Mouse (Mus musculus): Measurements from ENCODE around the gene Picalm.

Picalm gene

GRCm38 (mm10) chr7:90129732-90130392, at the start of gene Picalm:
TSS of gene Picalm (plus strand) at chr7:90130213.
- DNase-seq (ENCODE audit: low read depth in 2 of 2, low spot score in 2 of 2) = peak; percentile 97 to 98

GRCm38 (mm10) chr7:90083799-90084198, 46.2 kb upstream of the Picalm start:
- DNase-seq (ENCODE audit: low read depth in 2 of 2, low spot score in 2 of 2) = no peak

DNA sequence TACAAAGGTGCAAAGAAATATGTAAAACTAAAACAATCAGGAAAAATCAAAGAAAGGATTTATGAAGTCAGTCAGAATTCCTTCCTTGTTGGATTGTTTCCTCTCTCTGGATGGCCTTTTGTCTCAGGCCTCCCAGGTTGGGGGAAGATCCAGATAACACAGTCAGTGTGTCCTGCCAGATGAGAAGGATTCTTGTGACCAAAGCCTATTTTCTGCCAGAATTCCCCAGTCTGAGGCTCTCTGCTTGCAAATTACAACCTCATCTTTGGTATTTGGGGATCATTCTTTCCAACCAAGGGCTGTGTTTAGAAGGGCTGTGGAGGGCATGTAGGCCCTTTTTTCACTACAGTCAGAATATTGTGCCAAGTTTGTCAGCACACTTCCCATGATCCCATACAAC, 45.5 kb upstream of the Picalm start:
- DNase-seq (ENCODE audit: low read depth in 2 of 2, low spot score in 2 of 2) = no peak

DNA sequence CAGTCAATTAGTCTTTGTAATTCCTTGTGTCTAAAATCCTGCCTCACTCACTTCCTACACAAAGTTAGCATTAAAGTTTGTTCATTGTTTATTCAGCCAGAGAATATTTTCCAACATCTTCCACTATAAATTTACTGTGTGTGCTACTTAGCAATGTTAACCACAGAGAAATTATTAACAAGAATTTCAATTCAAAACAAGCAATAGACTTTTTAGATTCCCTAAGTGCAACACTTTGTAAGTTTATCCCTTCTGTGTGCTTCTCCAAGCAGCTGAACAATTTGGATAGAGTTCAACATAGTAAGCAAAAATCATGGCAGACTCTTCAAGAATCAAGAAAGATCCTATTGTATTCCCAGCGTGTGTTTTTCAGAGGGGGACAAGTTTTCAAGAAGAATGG, 44.3 kb upstream of the Picalm start:
- no peak for DNase-seq (ENCODE audit: low read depth in 2 of 2, low spot score in 2 of 2)

- no peak for DNase-seq (ENCODE audit: low read depth in 2 of 2, low spot score in 2 of 2)
Observed at GRCm38 (mm10) chr7:90086821-90087220, 43.2 kb upstream of the Picalm start.

DNA sequence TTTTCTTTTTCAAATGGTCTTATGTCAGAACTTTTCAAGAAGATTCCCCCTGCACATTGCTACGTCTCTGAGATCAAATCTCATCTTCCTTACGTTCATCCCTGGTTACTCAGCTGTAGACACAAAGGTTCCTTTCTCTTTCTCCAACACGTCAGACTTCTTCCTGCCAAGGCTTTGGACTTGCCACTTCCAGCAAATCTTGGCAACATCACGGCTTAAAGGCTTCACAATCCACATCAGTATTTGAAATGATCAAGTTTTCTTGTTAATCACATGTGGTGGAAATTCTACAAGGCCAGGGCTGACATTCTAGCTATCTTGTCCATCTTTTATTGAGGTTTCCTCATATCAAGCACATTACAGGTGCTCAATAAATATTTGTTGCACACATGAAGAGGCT, 39.0 kb upstream of the Picalm start:
- no peak for DNase-seq (ENCODE audit: low read depth in 2 of 2, low spot score in 2 of 2)

DNA sequence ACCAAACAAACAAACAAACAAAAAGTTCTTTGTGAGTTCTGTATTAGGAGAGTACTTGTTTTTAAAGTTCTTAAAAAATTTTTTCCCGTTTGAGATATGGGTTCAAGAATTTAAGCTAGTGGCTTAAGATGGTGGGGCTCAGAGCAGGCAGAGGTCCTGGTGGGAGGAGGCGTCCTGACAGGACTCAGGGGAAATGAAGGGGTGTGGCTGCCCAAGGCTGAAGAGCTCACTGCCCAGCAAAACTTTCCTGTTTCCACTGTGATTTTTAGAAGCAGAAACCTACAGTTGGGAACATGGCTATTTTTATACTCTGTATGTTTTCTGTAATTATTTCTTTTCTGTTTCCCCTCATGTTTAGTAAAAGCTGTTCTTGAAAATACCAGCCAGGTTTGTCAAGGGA, 38.3 kb upstream of the Picalm start:
- DNase-seq (ENCODE audit: low read depth in 2 of 2, low spot score in 2 of 2) = no peak

DNA sequence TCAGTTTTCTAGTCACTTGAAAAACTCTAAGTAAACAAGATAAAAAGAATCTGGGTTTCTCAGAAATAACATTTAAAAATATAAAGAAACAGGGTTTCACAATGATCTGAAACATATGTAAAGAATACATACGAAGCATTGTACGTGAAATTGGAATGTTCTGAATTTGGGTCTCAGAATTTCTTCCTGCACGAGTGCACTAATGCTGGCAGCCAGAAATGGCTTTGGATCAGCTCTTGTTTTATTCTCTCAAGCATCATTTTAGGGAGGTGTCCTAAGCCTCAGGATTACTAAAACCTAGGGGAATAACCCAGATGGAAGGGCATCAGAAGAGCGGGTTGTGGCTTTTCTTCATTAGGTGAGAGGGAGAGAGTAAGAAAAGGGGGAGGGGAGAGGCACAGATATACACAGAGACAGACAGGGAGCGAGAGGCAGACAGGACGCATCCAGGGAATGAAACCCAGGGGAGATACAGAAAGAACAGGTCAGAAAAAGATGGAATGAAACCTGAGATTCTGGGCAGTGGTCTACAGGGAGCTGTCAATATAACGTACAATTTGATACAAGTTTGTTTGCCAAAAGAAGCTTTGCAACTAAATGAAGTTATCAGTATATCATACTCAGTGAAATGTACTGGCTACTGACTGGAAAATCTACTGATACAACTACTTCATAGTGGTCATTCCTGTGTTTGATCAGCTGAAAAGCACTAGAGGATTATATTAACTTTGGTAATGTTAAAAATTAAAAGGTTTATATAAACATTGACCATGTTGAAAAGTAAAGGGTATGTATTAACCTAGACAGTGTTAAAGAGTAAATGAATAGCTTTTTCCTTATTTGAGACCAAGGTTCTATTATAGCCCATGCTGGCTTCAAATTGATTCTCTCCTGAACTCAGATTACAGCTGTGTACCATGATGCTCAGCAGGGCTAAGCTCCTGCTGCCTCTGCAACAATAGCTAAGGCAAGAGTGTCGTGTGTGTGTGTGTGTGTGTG, 37.3 kb upstream of the Picalm start:
- no peak for DNase-seq (ENCODE audit: low read depth in 2 of 2, low spot score in 2 of 2)

- no peak for DNase-seq (ENCODE audit: low read depth in 2 of 2, low spot score in 2 of 2)
Observed at GRCm38 (mm10) chr7:90095097-90095496, 34.9 kb upstream of the Picalm start.

DNA sequence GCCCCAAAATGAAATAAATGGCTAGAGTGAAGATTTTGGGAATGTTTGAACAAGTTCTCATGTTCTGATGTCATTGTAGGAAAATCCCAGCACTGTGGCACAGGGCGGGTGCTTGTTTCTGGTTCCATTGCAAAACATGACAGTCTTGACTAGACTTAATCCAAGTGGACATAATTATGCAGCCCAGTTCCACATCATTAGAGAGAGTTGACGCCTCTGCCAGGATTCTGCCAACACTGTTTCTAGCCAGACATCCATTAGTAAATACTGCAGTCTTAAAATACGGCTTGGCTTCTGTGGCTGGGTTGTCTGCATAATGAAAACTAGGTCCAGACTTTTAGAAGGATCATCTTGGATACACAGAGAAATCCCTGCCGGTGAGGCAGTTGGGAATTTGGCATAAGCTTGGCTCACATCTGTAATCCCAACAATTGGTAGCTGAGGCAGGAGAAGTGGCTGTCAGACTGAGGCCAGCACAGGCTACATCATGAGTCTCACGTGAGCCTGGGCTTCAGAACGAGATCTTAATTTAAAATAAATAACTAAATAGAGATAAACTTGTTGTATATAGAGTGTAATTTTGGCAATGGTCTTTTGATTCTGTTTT, 34.1 kb upstream of the Picalm start:
- DNase-seq (ENCODE audit: low read depth in 2 of 2, low spot score in 2 of 2) = no peak

DNA sequence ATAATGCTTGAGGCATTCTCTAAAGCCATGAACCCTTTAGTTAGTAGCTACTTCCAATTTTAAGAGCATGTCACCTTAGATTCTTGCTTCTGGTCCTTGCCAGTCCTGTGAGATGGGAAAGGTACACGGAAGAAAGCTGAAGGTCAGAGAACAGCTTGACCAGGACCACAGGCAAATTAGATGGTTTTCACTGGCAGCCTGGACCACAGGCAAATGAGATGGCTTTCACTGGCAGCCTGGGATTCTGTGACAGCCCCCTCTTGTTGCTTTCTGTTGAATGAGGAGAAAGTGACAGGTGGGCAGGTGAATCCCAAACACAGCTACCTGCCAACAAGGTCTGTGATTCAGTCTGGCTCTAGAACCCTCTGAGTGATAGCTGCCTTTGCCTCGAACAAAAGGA, 33.4 kb upstream of the Picalm start:
- DNase-seq (ENCODE audit: low read depth in 2 of 2, low spot score in 2 of 2) = no peak

DNA sequence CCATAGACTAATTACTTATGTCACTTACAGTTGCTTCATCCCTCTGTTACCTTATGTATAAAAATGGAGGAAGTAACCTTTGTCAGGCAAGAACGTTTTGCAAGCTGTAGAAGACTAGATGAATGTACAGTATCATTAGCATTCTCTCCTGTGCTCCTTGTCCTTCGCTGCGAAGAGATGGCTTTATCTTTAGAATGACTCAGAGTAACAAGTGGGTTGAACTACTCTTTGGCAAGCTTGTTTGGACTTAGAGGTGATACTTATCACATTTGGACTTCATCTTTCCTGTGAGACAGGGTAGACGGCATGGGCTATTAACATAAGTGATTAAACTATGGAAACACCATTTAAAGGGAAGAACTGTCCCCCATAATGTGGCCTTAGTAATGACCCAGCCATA, 31.8 kb upstream of the Picalm start:
- DNase-seq (ENCODE audit: low read depth in 2 of 2, low spot score in 2 of 2) = no peak

GRCm38 (mm10) chr7:90099248-90099647, 30.8 kb upstream of the Picalm start:
- DNase-seq (ENCODE audit: low read depth in 2 of 2, low spot score in 2 of 2) = no peak

GRCm38 (mm10) chr7:90100614-90101160, 29.3 kb upstream of the Picalm start:
- no peak for DNase-seq (ENCODE audit: low read depth in 2 of 2, low spot score in 2 of 2)

GRCm38 (mm10) chr7:90116100-90116499, 13.9 kb upstream of the Picalm start:
- DNase-seq (ENCODE audit: low read depth in 2 of 2, low spot score in 2 of 2) = no peak

- DNase-seq (ENCODE audit: low read depth in 2 of 2, low spot score in 2 of 2) = no peak
Observed at GRCm38 (mm10) chr7:90120106-90120505, 9.9 kb upstream of the Picalm start.

DNA sequence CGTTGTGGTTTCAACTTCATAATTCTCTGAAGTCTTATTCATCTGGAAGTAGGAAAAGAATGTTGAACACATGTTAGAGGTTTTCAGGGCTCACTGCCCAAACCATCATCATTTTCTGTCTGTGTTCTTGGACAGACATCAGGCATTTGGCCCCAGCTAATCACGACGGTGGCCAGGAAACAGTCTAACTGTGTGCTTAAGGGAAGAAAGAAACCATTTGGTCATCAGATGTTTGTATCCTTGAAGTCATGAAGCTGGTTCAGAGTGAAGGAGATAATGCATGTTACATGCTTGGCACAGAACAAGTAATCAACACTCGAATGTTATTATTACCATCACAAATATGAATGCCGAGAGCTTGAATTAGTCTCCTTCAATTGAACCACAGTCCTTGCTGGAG, 5.0 kb upstream of the Picalm start:
- DNase-seq (ENCODE audit: low read depth in 2 of 2, low spot score in 2 of 2) = no peak

GRCm38 (mm10) chr7:90128631-90129200, 1.3 kb upstream of the Picalm start:
- DNase-seq (ENCODE audit: low read depth in 2 of 2, low spot score in 2 of 2) = no peak

GRCm38 (mm10) chr7:90129271-90129731, 712 bp upstream of the Picalm start:
- DNase-seq (ENCODE audit: low read depth in 2 of 2, low spot score in 2 of 2) = no peak

DNA sequence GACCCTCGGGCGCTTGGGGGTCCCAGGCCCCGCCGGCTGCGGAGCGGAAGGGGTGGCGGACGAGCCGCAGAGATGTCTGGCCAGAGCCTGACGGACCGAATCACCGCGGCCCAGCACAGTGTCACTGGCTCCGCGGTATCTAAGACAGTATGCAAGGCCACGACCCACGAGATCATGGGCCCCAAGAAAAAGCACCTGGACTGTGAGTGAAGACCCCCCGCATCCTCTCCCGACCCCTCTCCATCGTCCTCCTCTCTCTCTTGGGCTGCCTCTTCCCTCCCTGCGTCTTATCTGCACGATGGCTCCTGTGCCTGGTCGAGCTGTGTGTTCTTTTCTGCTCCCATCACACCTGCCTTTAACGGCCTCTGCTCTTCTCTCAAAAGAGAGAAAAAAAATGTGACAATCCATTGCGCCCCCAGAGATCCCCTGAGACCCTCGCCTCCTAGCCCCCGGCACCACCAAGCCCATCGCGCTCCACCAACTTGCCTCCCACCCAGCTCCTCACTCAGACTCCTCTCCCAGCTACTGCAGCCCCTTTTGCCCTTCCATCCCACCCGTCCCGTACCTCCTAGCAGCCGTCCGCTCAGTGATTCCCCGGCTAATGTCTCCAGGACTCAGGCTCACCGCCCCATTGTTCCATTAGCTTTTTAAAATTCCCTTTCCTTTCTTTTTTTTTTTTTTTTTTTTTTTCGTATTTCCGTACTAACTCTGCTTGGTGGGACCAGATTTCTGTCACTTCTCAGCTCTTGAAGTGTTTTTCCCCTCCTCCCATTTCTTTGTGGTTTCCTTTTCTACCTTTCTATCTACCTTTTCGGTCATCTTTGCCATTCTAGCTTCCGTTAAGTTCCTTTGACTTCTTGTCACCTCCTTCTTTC, 725 bp downstream of the Picalm start:
- DNase-seq (ENCODE audit: low read depth in 2 of 2, low spot score in 2 of 2) = peak; percentile 14 to 27

All from CD8-positive naive resting alpha-beta T cell, adult 2 months (primary cell).